Mouse (Mus musculus) forebrain, embryonic 11.5 days (tissue): ENCODE data around the gene Fmnl2. TPM values are rescaled to one million over a fixed set of nuclear protein-coding genes. Genes with fewer than 3 reads are reported as not detected.

Experiments used
- ATAC-seq: fragments of 200-750 bp; cut with Nextera tagmentation; replicated peaks from 2 replicates; pipeline ENCODE4 v1.8.0; 2017; ENCODE audit warnings: moderate TSS enrichment; ENCODE audit not compliant: low FRiP score
- DNase-seq: peaks from one replicate; pipeline ENCODE4 v3.0.0-alpha.2; 2017; ENCODE audit warnings: low spot score
- H3K27ac ChIP-seq: fragments of 300-500 bp; sonication (generic); 2 replicates; pipeline ENCODE4 v1.5.1; 2014; ENCODE audit warnings: low read depth, low read length
- H3K27me3 ChIP-seq: fragments of 300-500 bp; sonication (generic); 2 replicates; pipeline ENCODE4 v1.6.1; 2014; ENCODE audit warnings: mild to moderate bottlenecking, low read length, mixed read lengths; ENCODE audit not compliant: control insufficient read depth, insufficient read depth
- H3K36me3 ChIP-seq: fragments of 300-500 bp; sonication (generic); 2 replicates; pipeline ENCODE4 v1.6.1; 2014; ENCODE audit warnings: mild to moderate bottlenecking, low read length, moderate library complexity, mixed read lengths; ENCODE audit not compliant: control insufficient read depth, insufficient read depth
- H3K4me1 ChIP-seq: fragments of 300-500 bp; sonication (generic); replicated peaks from 2 replicates; pipeline ENCODE4 v1.6.1; 2014; ENCODE audit warnings: low read length, mixed read lengths; ENCODE audit not compliant: control insufficient read depth, insufficient read depth
- H3K4me2 ChIP-seq: fragments of 300-500 bp; sonication (generic); 2 replicates; pipeline ENCODE4 v1.6.1; 2014; ENCODE audit warnings: low read depth, mild to moderate bottlenecking, low read length, moderate library complexity, mixed read lengths; ENCODE audit not compliant: severe bottlenecking
- H3K4me3 ChIP-seq: fragments of 300-500 bp; sonication (generic); 2 replicates; pipeline ENCODE4 v1.5.1; 2014; ENCODE audit warnings: low read depth, low read length
- H3K9ac ChIP-seq: fragments of 300-500 bp; sonication (generic); 2 replicates; pipeline ENCODE4 v1.6.1; 2014; ENCODE audit warnings: low read length
- H3K9me3 ChIP-seq: fragments of 300-500 bp; sonication (generic); 2 replicates; pipeline ENCODE4 v1.6.1; 2016; ENCODE audit warnings: low read length, mixed read lengths; ENCODE audit not compliant: control insufficient read depth
- WGBS: fragments of 180-500 bp; shearing (Covaris S2); extraction: QIAGEN DNeasy Blood & Tissue Kit; methylation state at CpG from one replicate; pipeline ENCODE4 v1.1.7; 2014; 5-methylcytosine and 5-hydroxymethylcytosine counted together
- polyA plus RNA-seq: library from polyadenylated mRNA; unstranded; fragments of >200 nt; fragmentation: Nextera tagmentation; extraction: Ambion mirVana; gene quantifications from 2 replicates; pipeline ENCODE4 v1.2.1, GENCODE M21; 2014

Gene Fmnl2
- polyA plus RNA-seq, 1 experiment from 2014 or later, result 10.4 TPM

DNA sequence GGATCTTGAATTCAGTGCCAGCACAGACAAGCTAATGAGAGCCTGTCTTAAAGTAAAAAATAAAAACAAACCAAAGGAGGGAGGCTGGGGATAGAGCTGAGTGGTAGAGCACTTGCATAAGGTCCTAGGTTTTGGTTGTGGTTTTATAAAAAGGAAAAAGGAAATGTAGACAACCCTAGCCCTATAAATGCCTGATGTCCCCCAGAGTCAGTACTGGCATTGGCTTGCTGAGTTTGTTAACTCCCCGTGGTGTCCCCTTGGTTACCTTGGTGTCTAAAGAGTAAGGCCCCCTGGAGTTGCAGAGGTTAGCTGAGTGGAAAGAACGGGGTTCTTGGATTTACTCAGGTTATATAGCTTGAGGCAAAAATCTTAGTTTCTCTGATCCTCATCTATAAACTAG is 55.7 kb downstream of the Fmnl2 start:
- DNase-seq (no peak), ATAC-seq (no peak)
- Histone ChIP-seq H3K9me3 (no peaks in the 10 kb centered on the region), H3K27me3 (no peaks in the 10 kb centered on the region), H3K36me3 (no peaks in the 10 kb centered on the region), H3K4me1 (0 out of 2 replicates have a peak, but pooled peaks cover 3% of the 10 kb centered on the region), H3K9ac (no peak overlapping the region), H3K27ac (no peak overlapping the region), H3K4me2 (no peak overlapping the region), H3K4me3 (no peak overlapping the region)
- 18% methylated on average over 2 of the region's 2 CpGs for WGBS

DNA sequence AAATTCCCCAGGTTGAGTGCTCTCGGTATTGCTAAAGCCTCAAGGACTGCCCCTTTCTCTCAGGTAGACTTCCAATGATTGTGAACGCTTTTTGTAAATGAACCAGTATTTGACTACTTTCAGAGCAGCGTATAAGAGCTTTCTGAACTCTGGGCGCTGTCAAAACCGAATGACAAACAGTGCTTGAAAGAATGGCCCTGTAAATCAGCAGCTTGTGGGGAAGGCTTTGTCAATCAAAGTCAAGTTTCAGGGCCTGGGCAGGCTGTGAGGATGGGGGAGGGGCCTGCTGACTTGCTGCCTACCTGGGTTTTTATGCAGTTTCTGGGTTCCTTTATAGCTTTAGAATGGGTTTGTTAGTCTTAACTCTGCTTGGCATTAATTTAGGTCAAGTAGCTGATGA is 56.1 kb downstream of the Fmnl2 start:
- H3K9me3 ChIP-seq, result no peaks in the 10 kb centered on the region
- H3K4me1 ChIP-seq, result 0 out of 2 replicates have a peak, but pooled peaks cover 3% of the 10 kb centered on the region
- no peak overlapping the region for H3K9ac ChIP-seq
- DNase-seq (no peak), ATAC-seq (no peak)
- no peak overlapping the region for H3K4me3 ChIP-seq
- no peaks in the 10 kb centered on the region for H3K36me3 ChIP-seq
- H3K27ac ChIP-seq, result no peak overlapping the region
- H3K27me3 ChIP-seq, result no peaks in the 10 kb centered on the region
- WGBS, result 16% methylated on average over 5 of the region's 5 CpGs
- H3K4me2 ChIP-seq, result no peak overlapping the region

DNA sequence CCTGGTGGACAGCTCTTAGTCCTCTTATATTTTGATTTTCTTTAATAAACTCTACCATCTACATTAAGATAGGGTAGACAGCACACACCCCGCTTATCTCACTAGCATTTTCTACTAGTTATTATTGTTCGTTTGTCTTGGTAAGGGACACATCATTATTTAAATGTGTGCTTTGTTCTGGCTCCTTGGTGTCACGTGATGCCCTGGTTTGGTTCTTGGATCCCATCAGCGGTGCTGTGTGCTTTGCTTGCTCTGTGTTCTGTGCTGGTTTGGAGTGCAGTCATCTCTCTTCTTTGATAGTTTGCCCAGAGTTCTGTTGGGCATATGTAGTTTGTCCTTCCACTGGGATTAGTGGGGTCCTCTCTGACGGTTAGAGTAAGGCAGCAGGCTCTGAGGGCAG is 57.9 kb downstream of the Fmnl2 start:
- H3K36me3 ChIP-seq, result no peaks in the 10 kb centered on the region
- no peak overlapping the region for H3K4me3 ChIP-seq
- H3K9me3 ChIP-seq, result no peaks in the 10 kb centered on the region
- H3K4me1 ChIP-seq, result 0 out of 2 replicates have a peak, but pooled peaks cover 3% of the 10 kb centered on the region
- no peak overlapping the region for H3K9ac ChIP-seq
- DNase-seq (no peak), ATAC-seq (no peak)
- WGBS, result 89% methylated on average over 5 of the region's 5 CpGs
- H3K27ac ChIP-seq, result no peak overlapping the region
- no peaks in the 10 kb centered on the region for H3K27me3 ChIP-seq
- H3K4me2 ChIP-seq, result no peak overlapping the region

DNA sequence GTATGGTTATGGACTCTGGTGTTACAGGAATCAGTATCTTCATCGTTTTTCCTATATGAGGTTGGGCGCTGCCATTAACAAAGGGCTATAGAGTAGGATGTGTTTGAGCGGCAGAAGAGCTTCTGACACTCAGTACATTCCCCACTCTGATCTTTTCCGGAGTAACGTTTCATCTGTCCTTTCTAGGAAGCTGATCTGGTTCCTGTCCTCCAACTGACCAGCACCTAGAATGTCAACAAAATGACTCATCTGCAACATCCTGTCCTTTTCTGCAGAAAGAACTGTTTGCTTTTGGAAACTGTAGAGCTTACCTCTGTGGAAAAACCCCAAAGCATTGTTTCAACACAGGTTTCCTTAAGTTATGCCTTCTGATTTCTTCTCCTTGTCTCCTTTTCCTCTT is 60.4 kb downstream of the Fmnl2 start:
- no peak overlapping the region for H3K4me2 ChIP-seq
- DNase-seq, result no peak
- no peaks in the 10 kb centered on the region for H3K36me3 ChIP-seq
- no peak overlapping the region for H3K4me3 ChIP-seq
- no peak overlapping the region for H3K27ac ChIP-seq
- no peaks in the 10 kb centered on the region for H3K27me3 ChIP-seq
- ATAC-seq, result no peak
- no peaks in the 10 kb centered on the region for H3K9me3 ChIP-seq
- WGBS, result 91% methylated on average over 5 of the region's 5 CpGs
- no peak overlapping the region for H3K9ac ChIP-seq
- H3K4me1 ChIP-seq, result 0 out of 2 replicates have a peak, but pooled peaks cover 3% of the 10 kb centered on the region

DNA sequence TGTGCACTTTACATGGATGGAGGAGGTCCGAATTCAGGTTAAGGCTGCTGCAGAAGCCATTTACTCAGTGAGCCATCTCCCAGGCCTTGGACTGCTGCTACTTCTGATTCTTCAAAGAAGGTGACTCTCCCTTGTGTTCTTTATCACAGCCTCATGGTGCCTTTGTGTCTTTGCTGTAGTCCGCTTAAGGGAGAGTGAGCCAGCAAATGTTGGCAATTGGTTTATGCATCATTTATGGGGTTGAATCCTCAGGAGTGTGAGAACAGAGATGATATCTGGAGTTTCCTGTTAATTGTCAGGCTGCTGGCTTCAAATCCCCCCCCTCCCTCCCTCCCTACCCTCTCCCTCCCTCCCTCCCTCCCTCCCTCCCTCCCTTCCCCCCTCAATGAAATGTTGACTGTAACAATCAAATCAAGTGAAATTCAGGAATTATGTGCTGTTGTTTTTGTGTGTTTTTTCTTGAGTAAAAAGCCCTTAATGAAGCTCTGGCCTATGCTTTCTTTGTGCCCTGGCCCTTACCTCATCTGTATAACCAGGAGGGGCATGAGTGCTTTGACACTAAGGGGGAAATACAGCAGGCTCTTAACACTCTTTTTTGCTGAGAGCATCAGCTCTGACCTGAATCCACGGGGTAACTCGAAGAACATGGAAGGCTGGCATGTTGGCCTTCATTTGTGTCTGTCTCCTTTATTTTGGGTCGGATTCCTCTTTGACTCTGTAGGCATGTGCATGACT is 63.2 kb downstream of the Fmnl2 start:
- DNase-seq (no peak), ATAC-seq (no peak)
- WGBS, result 90% methylated on average over 5 of the region's 5 CpGs
- Histone ChIP-seq H3K4me1 (no peaks in the 10 kb centered on the region), H3K4me3 (no peak overlapping the region), H3K36me3 (no peaks in the 10 kb centered on the region), H3K9me3 (no peaks in the 10 kb centered on the region), H3K4me2 (no peak overlapping the region), H3K27me3 (no peaks in the 10 kb centered on the region), H3K27ac (no peak overlapping the region), H3K9ac (no peak overlapping the region)

DNA sequence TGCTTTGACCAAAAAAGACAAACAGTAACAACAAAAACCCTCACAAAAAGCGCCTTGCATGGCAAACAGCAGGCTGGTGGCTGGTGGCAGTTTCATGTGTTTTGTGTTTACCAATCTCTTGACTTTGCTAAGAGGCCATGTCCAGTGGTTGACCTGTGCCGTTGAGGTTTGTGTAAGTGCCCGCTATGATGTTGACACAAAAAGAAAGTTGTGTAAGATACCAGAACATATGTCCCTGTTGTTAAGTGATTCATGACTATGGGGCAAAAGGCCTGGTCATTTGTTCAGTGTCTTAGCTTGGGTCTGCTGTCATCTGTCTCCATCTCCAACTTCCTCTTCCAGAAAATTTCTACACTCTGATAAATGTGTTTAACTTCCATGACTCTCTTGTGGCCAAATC is 67.4 kb downstream of the Fmnl2 start:
- 94% methylated on average over 3 of the region's 3 CpGs for WGBS
- no peak for DNase-seq
- Histone ChIP-seq H3K4me1 (peaks cover 12% of the 10 kb centered on the region), H3K4me3 (no peak overlapping the region), H3K27me3 (no peaks in the 10 kb centered on the region), H3K36me3 (no peaks in the 10 kb centered on the region), H3K27ac (no peak overlapping the region), H3K9me3 (no peaks in the 10 kb centered on the region), H3K9ac (no peak overlapping the region), H3K4me2 (no peak overlapping the region)
- ATAC-seq, result no peak

DNA sequence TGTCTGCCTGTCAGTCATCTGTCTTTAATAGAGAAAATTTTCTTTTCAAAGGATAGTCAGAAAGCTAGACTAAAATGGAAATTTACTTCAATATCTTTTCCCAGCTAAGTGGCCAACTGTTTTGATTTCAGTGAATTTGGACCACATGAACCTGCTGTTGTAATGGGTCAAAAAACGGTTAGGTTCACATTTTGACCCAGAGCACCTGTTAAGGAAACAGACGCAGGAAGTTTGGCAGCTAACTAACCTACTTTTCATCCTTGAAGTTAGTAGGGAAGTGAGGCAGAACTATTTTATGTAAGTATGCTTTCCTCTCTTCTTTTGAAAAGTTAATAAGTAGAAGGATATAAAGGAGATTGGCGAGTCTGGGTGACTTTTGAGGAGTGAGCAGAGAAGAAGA is 69.7 kb downstream of the Fmnl2 start:
- no peak for ATAC-seq
- Histone ChIP-seq H3K4me1 (peaks cover 12% of the 10 kb centered on the region), H3K4me3 (no peak overlapping the region), H3K36me3 (no peaks in the 10 kb centered on the region), H3K27me3 (no peaks in the 10 kb centered on the region), H3K4me2 (no peak overlapping the region), H3K9ac (no peak overlapping the region), H3K9me3 (no peaks in the 10 kb centered on the region), H3K27ac (peak overlapping the region; percentile 68; the same call in 1 of the 2 replicates)
- no peak for DNase-seq
- WGBS, result 47% methylated on average over 3 of the region's 3 CpGs

DNA sequence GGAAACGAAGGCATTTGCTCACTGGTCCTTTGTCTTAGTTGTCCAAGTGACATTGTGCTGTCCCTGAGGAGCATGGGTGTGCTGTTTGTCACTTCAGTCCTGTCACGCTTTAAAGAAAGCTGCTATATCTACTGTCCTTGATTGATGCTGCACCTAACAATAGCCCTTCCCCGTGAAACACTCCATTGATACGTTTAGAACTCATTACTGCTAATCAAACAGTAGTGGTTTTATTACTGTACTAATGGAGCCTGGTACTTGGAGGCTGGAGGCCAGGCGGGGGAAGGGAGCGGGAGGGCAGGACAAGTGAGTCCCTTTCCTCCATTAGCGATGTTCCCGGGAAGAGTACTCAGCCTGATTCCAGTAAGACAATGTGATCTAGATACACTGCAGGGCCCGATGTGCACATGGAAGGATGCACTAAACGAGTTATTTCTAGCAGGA is 70.2 kb downstream of the Fmnl2 start:
- no peaks in the 10 kb centered on the region for H3K27me3 ChIP-seq
- H3K9ac ChIP-seq, result peak overlapping the region; percentile 17
- no peaks in the 10 kb centered on the region for H3K36me3 ChIP-seq
- H3K4me2 ChIP-seq, result peak overlapping the region; percentile 29; the same call in 1 of the 2 replicates
- no peaks in the 10 kb centered on the region for H3K9me3 ChIP-seq
- peak overlapping the region; percentile 68 for H3K27ac ChIP-seq
- 26% methylated on average over 10 of the region's 10 CpGs for WGBS
- H3K4me1 ChIP-seq, result peaks cover 12% of the 10 kb centered on the region
- no peak overlapping the region for H3K4me3 ChIP-seq
- ATAC-seq (peak; percentile 70; the same call in 1 of the 2 replicates), DNase-seq (peak; percentile 64)

DNA sequence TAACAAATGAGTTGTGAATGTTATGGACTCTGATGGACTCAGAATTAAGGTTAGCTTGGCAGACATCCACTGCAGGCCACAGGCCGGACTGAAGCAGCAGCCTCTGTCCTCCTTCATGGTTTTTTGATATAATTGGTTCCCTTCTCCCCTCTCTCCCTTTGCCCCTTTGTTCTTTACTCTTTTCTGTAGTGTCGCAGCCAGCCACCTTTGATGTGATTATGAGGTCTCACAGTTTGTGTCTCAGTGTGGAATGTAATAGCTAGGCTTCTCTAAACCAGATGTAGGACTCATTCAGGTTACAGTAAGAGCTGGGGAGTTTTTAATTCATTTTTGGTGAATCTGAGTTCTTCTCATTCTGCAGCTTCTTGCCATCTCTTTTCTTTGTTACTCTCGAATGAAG is 70.7 kb downstream of the Fmnl2 start:
- H3K36me3 ChIP-seq, result no peaks in the 10 kb centered on the region
- WGBS, result 36% methylated on average over 3 of the region's 3 CpGs
- H3K27ac ChIP-seq, result peak overlapping the region; percentile 68
- peaks cover 12% of the 10 kb centered on the region for H3K4me1 ChIP-seq
- no peaks in the 10 kb centered on the region for H3K9me3 ChIP-seq
- H3K9ac ChIP-seq, result peak overlapping the region; percentile 17
- ATAC-seq (peak; percentile 45; the same call in 1 of the 2 replicates), DNase-seq (no peak)
- H3K4me3 ChIP-seq, result no peak overlapping the region
- peak overlapping the region; percentile 29; the same call in 1 of the 2 replicates for H3K4me2 ChIP-seq
- no peaks in the 10 kb centered on the region for H3K27me3 ChIP-seq
